Mouse (Mus musculus) liver, postnatal 0 days (tissue): ENCODE measurements around the gene Atp8a2.

Source experiments
- CTCF ChIP-seq: sonication (generic); IDR thresholded peaks from 2 replicates; pipeline ENCODE4 v1.5.1; 2016; ENCODE audit warnings: antibody characterized with exemption, low read depth
- EP300 ChIP-seq: IDR thresholded peaks from 2 replicates; pipeline ENCODE4 v1.6.1; 2016; ENCODE audit warnings: antibody characterized with exemption, low read depth, mild to moderate bottlenecking

GRCm38 (mm10) chr14:60163367-60163766 lies 33.6 kb downstream of the Atp8a2 start:
- TF ChIP-seq CTCF (no peak), EP300 (no peak)
